Mouse (Mus musculus): ENCODE data around the gene Myh15.

DNA sequence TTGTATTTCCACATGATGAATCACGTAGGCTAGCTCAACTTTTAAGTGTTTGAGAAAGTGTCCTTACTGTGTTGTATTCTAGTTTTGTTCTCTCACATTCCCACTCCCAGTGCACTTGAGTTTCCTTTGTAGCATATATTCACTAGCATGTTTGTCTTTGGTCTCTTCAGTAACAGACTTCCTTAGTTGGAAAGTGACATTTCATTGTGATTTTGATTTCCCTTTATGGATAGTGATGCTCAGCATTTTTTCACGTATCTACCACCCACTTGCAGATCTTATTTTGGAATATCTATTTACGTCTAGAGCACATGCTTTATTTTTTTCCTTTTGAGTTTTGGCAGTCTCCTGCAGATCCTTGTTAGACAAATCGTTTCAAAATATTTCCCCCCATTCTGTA, 19.5 kb upstream of the Myh15 start:
- TF ChIP-seq CTCF (IDR thresholded peaks at IDR 0.05) (no peak), POLR2A (IDR thresholded peaks at IDR 0.05; ENCODE audit: insufficient read depth, low read depth, low read length) (no peak), EP300 (IDR thresholded peaks at IDR 0.05; ENCODE audit: insufficient read depth, low read depth, low read length) (no peak)
